Mouse (Mus musculus) inflammation-experienced regulatory T-cells, adult 16 weeks (primary cell): ENCODE data around the gene Cldn18. TPM values are rescaled to one million over a fixed set of nuclear protein-coding genes. Genes with fewer than 3 reads are reported as not detected.

Experiments
- polyA plus RNA-seq: library from polyadenylated mRNA; unstranded; fragments of 100-300 nt; shearing (Covaris generic); gene quantifications from one replicate; pipeline ENCODE4 v1.2.1, GENCODE M21; 2017

Gene Cldn18
- not detected for polyA plus RNA-seq

DNA sequence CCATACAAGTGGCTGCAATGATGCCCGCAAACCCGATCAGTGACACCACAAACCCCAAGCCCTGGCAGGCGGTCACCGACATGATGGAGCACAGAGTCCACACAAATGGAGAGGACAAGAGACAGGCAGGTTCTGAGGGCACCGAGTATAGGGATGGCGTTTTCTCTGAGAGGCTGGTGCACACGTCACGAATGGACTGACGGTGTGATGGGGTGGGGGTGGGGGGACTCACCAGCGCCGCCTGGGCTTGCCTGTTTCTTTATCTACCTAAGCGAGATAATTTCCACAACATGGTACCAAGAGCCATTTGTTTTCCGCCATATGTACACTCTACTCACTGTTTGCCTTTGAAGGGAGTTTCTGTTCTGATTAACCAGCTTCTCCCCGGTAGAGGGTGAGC lies at the start of gene Cldn18:
TSS of gene Cldn18 (minus strand) at position 134 of the 400 bp plus-strand sequence.

Other genes starting within 250 kb of the Cldn18 start
- gene Armc8, start 148.4 kb downstream of the Cldn18 start, polyA plus RNA-seq = 38.5 TPM
- gene Dbr1, start 141.5 kb downstream of the Cldn18 start, polyA plus RNA-seq = 30.4 TPM
- gene A4gnt, start 104.8 kb downstream of the Cldn18 start, polyA plus RNA-seq = not detected
- not detected for gene Dzip1l, start 87.8 kb downstream of the Cldn18 start, polyA plus RNA-seq
- not detected for gene Sox14, start 158.9 kb upstream of the Cldn18 start, polyA plus RNA-seq